Mouse (Mus musculus) natural killer cell, adult 2 months (primary cell): ENCODE measurements around the gene Lrch4.

ENCODE experiments used
- DNase-seq, 2 experiments: peaks; one replicate each; pipeline ENCODE4 v3.0.0; 2022; ENCODE audit warnings: low spot score in 2 of 2

The Lrch4 gene

GRCm38 (mm10) chr5:137628498-137629305 lies at the start of gene Lrch4, which contains the start of the genes Fbxo24 and Gm20605:
TSS of gene Lrch4 (plus strand) at chr5:137629121.
TSS of gene Fbxo24 (minus strand) at chr5:137629002.
TSS of gene Gm20605 (plus strand) at chr5:137629175.
- DNase-seq, result peak; percentile 99 to 100

GRCm38 (mm10) chr5:137580246-137580645 lies 48.7 kb upstream of the Lrch4 start:
- no peak for DNase-seq

DNA sequence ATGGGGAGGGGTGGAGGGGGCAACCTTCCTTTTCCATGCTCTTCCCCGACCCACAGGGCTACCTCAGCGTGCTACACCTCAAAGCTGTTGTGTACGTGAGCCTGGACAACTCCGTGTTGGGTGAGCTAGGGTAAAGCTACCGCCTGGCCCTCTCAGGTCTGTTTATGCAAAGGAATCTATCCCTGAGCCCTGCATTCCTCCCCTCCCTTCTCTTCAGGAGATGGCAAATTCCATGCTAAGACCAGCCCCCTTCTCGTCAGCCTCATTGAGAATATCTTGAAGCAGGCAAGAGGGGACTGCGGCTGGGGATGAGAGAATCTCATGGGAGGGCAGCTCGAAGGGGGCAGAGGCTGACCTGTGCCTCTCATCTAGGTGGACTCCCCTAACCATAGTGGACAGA lies 46.2 kb upstream of the Lrch4 start:
- DNase-seq, result no peak

DNA sequence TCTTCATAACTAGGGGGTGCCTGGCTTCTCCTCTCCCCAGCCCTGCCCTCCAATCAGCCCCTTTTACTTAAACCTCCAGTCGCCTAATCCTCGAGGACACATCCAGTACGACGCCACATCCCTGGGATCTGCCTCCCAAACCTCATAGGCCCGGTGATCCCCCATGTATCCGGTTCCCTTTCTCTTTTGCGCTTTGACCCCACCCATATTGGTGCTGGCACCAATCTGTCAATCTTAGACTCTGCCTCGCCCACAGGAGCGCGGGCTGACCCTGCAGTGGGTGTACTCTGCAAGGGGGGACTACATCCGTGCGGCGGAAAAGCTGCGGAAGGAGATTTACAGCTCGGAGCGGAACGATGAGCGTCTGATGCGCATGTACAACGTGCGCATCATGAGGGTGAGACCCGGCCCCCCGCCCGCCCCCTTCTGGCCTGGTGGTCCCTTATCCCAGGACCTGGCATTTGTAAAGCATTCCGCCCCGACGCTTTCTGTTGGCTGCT lies 45.2 kb upstream of the Lrch4 start:
- DNase-seq, result no peak

DNA sequence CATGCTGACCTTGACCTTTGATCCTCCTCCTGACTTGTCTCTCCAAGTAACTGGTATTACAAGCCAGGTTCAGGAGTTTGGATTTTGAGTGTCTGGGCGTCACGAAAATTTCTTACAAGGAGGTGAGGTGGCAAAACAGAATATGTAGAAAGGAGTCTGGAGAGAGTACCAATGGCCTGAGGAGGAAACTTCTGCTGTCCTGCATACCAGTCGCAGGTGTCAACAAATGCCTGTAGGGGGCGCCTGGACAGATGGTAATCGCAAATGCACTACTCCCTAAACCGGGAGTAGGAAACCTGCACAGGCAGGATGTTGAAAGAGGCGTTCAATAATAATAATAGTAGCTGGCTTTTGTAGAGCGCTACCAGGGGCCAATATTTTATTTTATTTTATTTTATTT lies 43.9 kb upstream of the Lrch4 start:
- peak; percentile 58 to 70 for DNase-seq

DNA sequence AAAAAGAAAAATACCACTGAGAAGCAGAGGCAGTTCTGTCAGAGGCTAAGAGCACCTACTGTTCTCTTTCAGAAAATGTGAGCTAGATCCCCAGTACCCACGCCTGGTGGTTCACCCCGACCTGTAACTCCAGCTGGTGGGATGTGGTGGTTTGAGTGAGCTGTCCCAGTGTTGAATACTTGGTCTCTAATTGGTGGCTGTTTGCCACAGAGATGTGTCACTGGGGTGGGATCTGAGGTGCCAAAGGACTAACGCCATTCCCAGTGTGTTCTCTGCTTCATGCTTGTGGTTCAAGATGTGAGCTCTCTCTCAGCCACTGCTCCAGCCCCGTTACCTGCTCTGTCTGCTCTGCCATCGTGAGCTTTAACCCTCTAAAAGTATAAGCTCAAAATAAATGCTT lies 38.4 kb upstream of the Lrch4 start:
- DNase-seq, result no peak

- DNase-seq, result no peak
Observed at GRCm38 (mm10) chr5:137595921-137596320, 33.0 kb upstream of the Lrch4 start.

DNA sequence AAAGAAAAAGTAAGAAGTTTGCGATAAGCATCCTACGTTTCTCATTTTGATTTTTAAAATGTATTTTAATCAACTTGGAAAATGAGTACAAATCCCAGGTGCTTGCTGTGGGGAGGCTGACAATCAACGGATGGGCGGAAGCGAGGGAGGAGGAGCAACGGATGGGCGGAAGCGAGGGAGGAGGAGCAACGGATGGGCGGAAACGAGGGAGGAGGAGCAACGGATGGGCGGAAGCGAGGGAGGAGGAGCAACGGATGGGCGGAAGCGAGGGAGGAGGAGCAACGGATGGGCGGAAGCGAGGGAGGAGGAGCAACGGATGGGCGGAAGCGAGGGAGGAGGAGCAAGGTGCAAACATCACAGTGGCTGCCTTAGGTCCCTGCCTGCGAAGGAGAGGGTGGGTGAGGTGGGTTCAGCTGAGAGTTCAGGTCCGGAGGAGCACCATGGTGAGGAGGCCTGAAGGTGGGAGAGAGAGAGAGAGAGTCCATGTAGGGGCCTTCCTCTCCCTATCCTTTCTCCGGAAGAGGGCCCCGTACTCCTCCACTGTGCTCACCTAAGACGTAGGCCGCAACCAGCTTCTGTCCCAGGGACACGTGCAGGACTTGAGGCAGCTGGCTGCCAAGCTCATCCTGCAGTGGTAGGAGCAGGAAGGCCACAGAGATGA lies 32.2 kb upstream of the Lrch4 start:
- peak; percentile 62 to 68 for DNase-seq

DNA sequence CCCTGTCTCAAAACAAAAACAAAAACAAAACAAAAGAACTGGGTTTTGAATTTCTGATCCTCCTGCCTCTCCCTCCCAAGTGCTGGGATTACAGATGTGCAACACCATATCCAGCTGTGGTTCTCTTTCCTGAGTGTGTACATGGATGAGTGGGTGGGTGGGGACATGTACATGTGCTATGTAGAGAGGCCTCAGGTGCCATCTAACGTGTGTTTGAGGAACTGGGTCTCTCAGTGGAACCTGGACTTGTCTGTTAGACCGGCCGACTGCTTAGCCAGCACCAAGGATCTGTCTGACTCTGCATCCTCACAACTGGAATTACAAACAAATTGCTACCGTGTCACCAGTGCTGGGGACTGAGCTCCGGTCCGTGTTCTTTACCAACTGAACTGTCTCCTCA lies 31.3 kb upstream of the Lrch4 start:
- no peak for DNase-seq

GRCm38 (mm10) chr5:137598100-137598826 lies 30.7 kb upstream of the Lrch4 start:
- DNase-seq, result no peak

DNA sequence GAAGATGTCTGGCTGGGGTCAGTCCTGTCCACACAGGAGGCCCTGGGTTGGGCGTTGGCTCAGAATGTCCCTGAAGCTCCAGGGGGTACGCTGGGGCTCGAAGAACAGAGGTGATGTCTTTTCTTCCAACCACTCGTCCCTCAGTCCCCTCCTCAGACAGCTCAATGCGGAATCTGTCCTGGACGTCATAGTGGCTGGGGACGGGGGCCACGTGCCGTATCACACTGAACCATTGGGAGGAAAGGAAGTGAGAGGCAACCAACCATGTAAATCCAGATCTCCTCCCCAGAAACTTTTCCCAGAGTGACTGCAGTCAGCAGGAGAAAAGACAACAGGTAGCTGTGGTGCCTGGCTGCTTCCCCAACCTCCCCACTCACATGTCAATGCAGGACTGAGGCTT lies 29.3 kb upstream of the Lrch4 start:
- no peak for DNase-seq

DNA sequence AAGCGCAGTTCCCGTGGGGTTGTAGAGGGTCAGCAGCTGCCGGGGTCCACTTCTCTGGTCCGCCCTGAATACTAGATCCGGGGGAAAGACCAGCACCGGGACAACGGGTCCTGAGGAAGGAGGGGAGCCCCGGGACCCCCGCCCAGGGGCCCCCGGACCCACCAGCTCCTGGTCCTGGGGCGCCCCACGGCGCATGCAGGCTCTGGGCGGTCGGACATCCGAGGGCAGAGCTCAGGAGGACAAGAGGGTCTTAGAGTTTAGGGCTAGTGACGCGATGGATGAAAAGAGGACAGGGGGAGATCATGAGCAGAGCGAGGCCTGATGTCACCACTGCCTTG lies 28.7 kb upstream of the Lrch4 start:
- DNase-seq, result no peak

GRCm38 (mm10) chr5:137600619-137601364 lies 28.1 kb upstream of the Lrch4 start, which contains the start of gene Mospd3:
TSS of gene Mospd3 (minus strand) at chr5:137601058.
- DNase-seq, result peak; percentile 96

- no peak for DNase-seq
Observed at GRCm38 (mm10) chr5:137601365-137601729, 27.6 kb upstream of the Lrch4 start.

GRCm38 (mm10) chr5:137607860-137608653 lies 20.9 kb upstream of the Lrch4 start:
- no peak for DNase-seq

GRCm38 (mm10) chr5:137608654-137609190 lies 20.2 kb upstream of the Lrch4 start:
- no peak for DNase-seq

- DNase-seq, result no peak
Observed at GRCm38 (mm10) chr5:137609292-137609691, 19.6 kb upstream of the Lrch4 start.

- DNase-seq, result no peak
Observed at GRCm38 (mm10) chr5:137610056-137610455, 18.9 kb upstream of the Lrch4 start.

GRCm38 (mm10) chr5:137610548-137611244 lies 18.2 kb upstream of the Lrch4 start:
- DNase-seq, result no peak

- no peak for DNase-seq
Observed at GRCm38 (mm10) chr5:137611245-137611602, 17.7 kb upstream of the Lrch4 start.
